ENCODE assay signal across 22 mouse cellular contexts in the genomic region with DNA sequence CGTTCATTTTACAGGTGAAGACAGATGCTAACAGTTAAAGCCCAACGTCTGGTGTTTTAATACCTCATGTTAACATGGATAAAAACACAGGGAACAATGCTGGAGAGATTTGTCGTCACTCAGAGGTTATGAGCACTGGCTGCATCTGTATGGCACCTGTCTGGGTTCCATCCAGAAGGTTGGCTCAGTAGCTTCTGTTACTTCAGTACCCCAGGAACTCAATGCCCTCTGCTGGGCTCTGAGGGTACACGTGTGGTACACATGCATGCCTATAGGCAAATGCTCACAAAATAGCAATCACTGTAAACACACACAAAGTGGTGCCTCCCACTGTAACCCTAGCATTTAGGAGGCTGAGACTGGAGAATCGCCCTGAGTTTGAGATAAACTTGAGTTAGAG. TPM values are rescaled to one million over a fixed set of nuclear protein-coding genes. Genes with fewer than 3 reads are reported as not detected.
DNase-seq lines count a peak whose midpoint lies in the region; ATAC-seq lines count a peak whose summit lies in the region.
"Not testable (repeated sequence)": the region's sequence is repeated elsewhere in the genome, so short reads cannot be mapped to it uniquely, and the experiment has no call there.
"Had no signal": no experiment of that assay in that cellular context is flagged by ENCODE, and none has a peak within 500 bp of the region (broad histone marks: within the 10 kb centered on the region; RNA-seq: fewer than 3 reads in every experiment).

No protein-coding gene starts in this region.

- 57% methylated on average over 1 of the region's 5 CpGs for WGBS in forebrain, embryonic 11.5 days
- 62% methylated on average over 1 of the region's 5 CpGs for WGBS in hindbrain, embryonic 13.5 days
- 68% methylated on average over 1 of the region's 5 CpGs for WGBS in intestine, embryonic 14.5 days
- 72% methylated on average over 1 of the region's 5 CpGs for WGBS in midbrain, embryonic 13.5 days

- H3K9ac ChIP-seq in forebrain, embryonic 11.5 days (ENCODE audit: low read length); hindbrain, embryonic 13.5 days; intestine, embryonic 14.5 days (ENCODE audit: low read length); midbrain, embryonic 13.5 days (replicated peaks): not testable (repeated sequence)

- not testable (repeated sequence) for H3K4me1 ChIP-seq in forebrain, embryonic 11.5 days (replicated peaks; ENCODE audit: control insufficient read depth, insufficient read depth, low read length); hindbrain, embryonic 13.5 days (replicated peaks); intestine, embryonic 14.5 days (replicated peaks; ENCODE audit: control insufficient read depth, insufficient read depth, low read length); midbrain, embryonic 13.5 days (replicated peaks)

- DNase-seq in forebrain, embryonic 11.5 days (ENCODE audit: low spot score); intestine, embryonic 14.5 days (ENCODE audit: low spot score): not testable (repeated sequence)

- H3K4me3 ChIP-seq in forebrain, embryonic 11.5 days (ENCODE audit: low read depth, low read length); hindbrain, embryonic 13.5 days; intestine, embryonic 14.5 days (ENCODE audit: low read depth, low read length); midbrain, embryonic 13.5 days (replicated peaks): not testable (repeated sequence)

- peak; percentile 40 for ATAC-seq in activated CD4-positive, CD25-positive, alpha-beta regulatory T cell, adult 4 months
- ATAC-seq in forebrain, embryonic 11.5 days (replicated peaks; ENCODE audit: low FRiP score), result peak; percentile 66; the same call in 1 of the 2 replicates
- ATAC-seq in hindbrain, embryonic 13.5 days (ENCODE audit: low FRiP score), result 0 out of 2 replicates have a peak, but pooled peaks have one; percentile 49
- ATAC-seq in intestine, embryonic 14.5 days (replicated peaks; ENCODE audit: low FRiP score, low TSS enrichment, low read depth), result 0 out of 2 replicates have a peak, but pooled peaks have one; percentile 23
- peak; percentile 15; the same call in 1 of the 2 replicates for ATAC-seq in megakaryocyte, adult 5-6 weeks (ENCODE audit: poor library complexity, severe bottlenecking)
- ATAC-seq in midbrain, embryonic 13.5 days, result 0 out of 2 replicates have a peak, but pooled peaks have one; percentile 30

- H3K36me3 ChIP-seq in forebrain, embryonic 11.5 days (ENCODE audit: control insufficient read depth, insufficient read depth, low read length); hindbrain, embryonic 13.5 days; intestine, embryonic 14.5 days (ENCODE audit: control insufficient read depth, insufficient read depth, low read length); midbrain, embryonic 13.5 days: not testable (repeated sequence)

- not testable (repeated sequence) for H3K4me2 ChIP-seq in forebrain, embryonic 11.5 days (ENCODE audit: low read depth, low read length, severe bottlenecking); hindbrain, embryonic 13.5 days; intestine, embryonic 14.5 days (ENCODE audit: low read length); midbrain, embryonic 13.5 days (replicated peaks)

- H3K27me3 ChIP-seq in forebrain, embryonic 11.5 days (ENCODE audit: control insufficient read depth, insufficient read depth, low read length); hindbrain, embryonic 13.5 days; intestine, embryonic 14.5 days (replicated peaks; ENCODE audit: control insufficient read depth, insufficient read depth, low read length); midbrain, embryonic 13.5 days: not testable (repeated sequence)

- not testable (repeated sequence) for H3K27ac ChIP-seq in forebrain, embryonic 11.5 days (ENCODE audit: low read depth, low read length); hindbrain, embryonic 13.5 days; intestine, embryonic 14.5 days (ENCODE audit: low read depth); midbrain, embryonic 13.5 days

- H3K9me3 ChIP-seq in forebrain, embryonic 11.5 days (ENCODE audit: control insufficient read depth, low read length); intestine, embryonic 14.5 days (ENCODE audit: control insufficient read depth, low read length): not testable (repeated sequence)
- peaks cover 14% of the 10 kb centered on the region for H3K9me3 ChIP-seq in hindbrain, embryonic 13.5 days
- peaks cover 13% of the 10 kb centered on the region for H3K9me3 ChIP-seq in midbrain, embryonic 13.5 days

RNA-seq across cellular contexts. Expression of gene Smok2b, which starts 24.7 kb away (rescaled TPM):
- under 1 TPM in 1 of 2 experiments, not detected in 1; 0.28 TPM for polyA plus RNA-seq in activated CD4-positive, CD25-positive, alpha-beta regulatory T cell, adult 4 months (2017; shearing (Covaris generic))
- polyA plus RNA-seq in forebrain, embryonic 11.5 days (2014; fragmentation: Nextera tagmentation; extraction: Ambion mirVana), result not detected in 2 replicates
- not detected in 2 replicates for polyA plus RNA-seq in hindbrain, embryonic 13.5 days (2015; fragmentation: Nextera tagmentation; extraction: Ambion mirVana)
- not detected in 2 replicates for polyA plus RNA-seq in intestine, embryonic 14.5 days (2014; fragmentation: Nextera tagmentation; extraction: Ambion mirVana)
- total RNA-seq in megakaryocyte, adult 5-6 weeks (2015), result not detected in 2 replicates
- not detected in 2 replicates for total RNA-seq in megakaryocyte, adult 5-6 weeks (2017)
- polyA plus RNA-seq in midbrain, embryonic 13.5 days (2015; fragmentation: Nextera tagmentation; extraction: Ambion mirVana), result not detected in 2 replicates
- total RNA-seq: adrenal gland, adult 2 months; adrenal gland, postnatal 25 days; CH12.LX; gastrocnemius, adult 2 months; gastrocnemius, postnatal 25 days; granulocyte monocyte progenitor cell, adult 5-6 weeks; heart, adult 8-10 months; heart, postnatal 36 days had no signal
- polyA plus RNA-seq: adrenal gland, adult 2 months; C2C12; embryonic facial prominence, embryonic 10.5 days; forebrain, embryonic 13.5 days; heart, embryonic 12.5 days; heart, postnatal 0 days; hindbrain, embryonic 11.5 days; intestine, postnatal 0 days; Patski had no signal

RNA-seq across cellular contexts. Expression of gene Smok2a, which starts 33.8 kb away (rescaled TPM):
- not detected for polyA plus RNA-seq in activated CD4-positive, CD25-positive, alpha-beta regulatory T cell, adult 4 months (2017; shearing (Covaris generic))
- polyA plus RNA-seq in forebrain, embryonic 11.5 days (2014; fragmentation: Nextera tagmentation; extraction: Ambion mirVana), result not detected in 2 replicates
- polyA plus RNA-seq in hindbrain, embryonic 13.5 days (2015; fragmentation: Nextera tagmentation; extraction: Ambion mirVana), result not detected in 2 replicates
- polyA plus RNA-seq in intestine, embryonic 14.5 days (2014; fragmentation: Nextera tagmentation; extraction: Ambion mirVana), result not detected in 2 replicates
- total RNA-seq in megakaryocyte, adult 5-6 weeks (2015), result not detected in 2 replicates
- total RNA-seq in megakaryocyte, adult 5-6 weeks (2017), result not detected in 2 replicates
- polyA plus RNA-seq in midbrain, embryonic 13.5 days (2015; fragmentation: Nextera tagmentation; extraction: Ambion mirVana), result not detected in 2 replicates
- total RNA-seq: adrenal gland, adult 2 months; adrenal gland, postnatal 25 days; CH12.LX; gastrocnemius, adult 2 months; gastrocnemius, postnatal 25 days; granulocyte monocyte progenitor cell, adult 5-6 weeks; heart, adult 8-10 months; heart, postnatal 36 days had no signal
- polyA plus RNA-seq: adrenal gland, adult 2 months; C2C12; embryonic facial prominence, embryonic 10.5 days; forebrain, embryonic 13.5 days; heart, embryonic 12.5 days; heart, postnatal 0 days; hindbrain, embryonic 11.5 days; intestine, postnatal 0 days; Patski had no signal

Comparison
In these comparisons a context has a peak if more than half of its experiments do, and no peak if none do; other contexts are left out.
1. ATAC-seq: peak in every context shown above with its lines; median percentile 66 in forebrain, embryonic 11.5 days; 49 in hindbrain, embryonic 13.5 days; 40 in activated CD4-positive, CD25-positive, alpha-beta regulatory T cell, adult 4 months; 30 in midbrain, embryonic 13.5 days; 23 in intestine, embryonic 14.5 days; 15 in megakaryocyte, adult 5-6 weeks.